Mouse (Mus musculus): ENCODE measurements around the gene Ric8a. TPM values are rescaled to one million over a fixed set of nuclear protein-coding genes. Genes with fewer than 3 reads are reported as not detected.

Ric8a gene
- polyA plus RNA-seq, 1 experiment from 2014 or later: 65.7 TPM

Other genes with a start within 250 kb of the Ric8a start
- gene Olfr61, start 228.0 kb upstream of the Ric8a start, polyA plus RNA-seq (2014; fragmentation: Nextera tagmentation; extraction: Ambion mirVana): not detected in 2 replicates
- gene Olfr53, start 210.5 kb upstream of the Ric8a start, polyA plus RNA-seq (2014; fragmentation: Nextera tagmentation; extraction: Ambion mirVana): not detected in 2 replicates
- not detected in 2 replicates for gene Olfr539, start 197.0 kb upstream of the Ric8a start, polyA plus RNA-seq (2014; fragmentation: Nextera tagmentation; extraction: Ambion mirVana)
- gene Olfr45, start 175.0 kb upstream of the Ric8a start, polyA plus RNA-seq (2014; fragmentation: Nextera tagmentation; extraction: Ambion mirVana): not detected in 2 replicates
- not detected in 2 replicates for gene Olfr541, start 159.7 kb upstream of the Ric8a start, polyA plus RNA-seq (2014; fragmentation: Nextera tagmentation; extraction: Ambion mirVana)
- not detected in 2 replicates for gene Cyp2e1, start 93.2 kb upstream of the Ric8a start, polyA plus RNA-seq (2014; fragmentation: Nextera tagmentation; extraction: Ambion mirVana)
- gene Syce1, start 69.1 kb upstream of the Ric8a start, polyA plus RNA-seq (2014; fragmentation: Nextera tagmentation; extraction: Ambion mirVana): 0.27 and 0.74 TPM in 2 replicates
- 2.7 and 3.0 TPM in 2 replicates for gene Zfp941, start 34.8 kb upstream of the Ric8a start, polyA plus RNA-seq (2014; fragmentation: Nextera tagmentation; extraction: Ambion mirVana)
- gene Urah, start 21.9 kb upstream of the Ric8a start, polyA plus RNA-seq (2014; fragmentation: Nextera tagmentation; extraction: Ambion mirVana): 14.2 and 18.7 TPM in 2 replicates
- not detected in 2 replicates for gene Scgb1c1, start 11.4 kb upstream of the Ric8a start, polyA plus RNA-seq (2014; fragmentation: Nextera tagmentation; extraction: Ambion mirVana)
- not detected in 2 replicates for gene Odf3, start 9.2 kb upstream of the Ric8a start, polyA plus RNA-seq (2014; fragmentation: Nextera tagmentation; extraction: Ambion mirVana)
- gene Gm45785, start 626 bp upstream of the Ric8a start, polyA plus RNA-seq (2014; fragmentation: Nextera tagmentation; extraction: Ambion mirVana): not detected in 2 replicates
- 48.7 and 55.3 TPM in 2 replicates for gene Bet1l, start 620 bp downstream of the Ric8a start, polyA plus RNA-seq (2014; fragmentation: Nextera tagmentation; extraction: Ambion mirVana)
- gene Psmd13, start 25.0 kb downstream of the Ric8a start, polyA plus RNA-seq (2014; fragmentation: Nextera tagmentation; extraction: Ambion mirVana): 136 and 146 TPM in 2 replicates
- 21.8 and 23.5 TPM in 2 replicates for gene Sirt3, start 25.4 kb downstream of the Ric8a start, polyA plus RNA-seq (2014; fragmentation: Nextera tagmentation; extraction: Ambion mirVana)
- gene Cox8b, start 43.5 kb downstream of the Ric8a start, polyA plus RNA-seq (2014; fragmentation: Nextera tagmentation; extraction: Ambion mirVana): 0.87 TPM in 1 of 2 replicates, not detected in the other
- 1.2 and 2.2 TPM in 2 replicates for gene Nlrp6, start 63.9 kb downstream of the Ric8a start, polyA plus RNA-seq (2014; fragmentation: Nextera tagmentation; extraction: Ambion mirVana)
- 28.7 and 31.0 TPM in 2 replicates for gene Pgghg, start 84.4 kb downstream of the Ric8a start, polyA plus RNA-seq (2014; fragmentation: Nextera tagmentation; extraction: Ambion mirVana)
- 2.0 and 2.6 TPM in 2 replicates for gene Ifitm5, start 93.3 kb downstream of the Ric8a start, polyA plus RNA-seq (2014; fragmentation: Nextera tagmentation; extraction: Ambion mirVana)
- not detected in 2 replicates for gene Gm45717, start 99.0 kb downstream of the Ric8a start, polyA plus RNA-seq (2014; fragmentation: Nextera tagmentation; extraction: Ambion mirVana)
- 1,395 and 1,501 TPM in 2 replicates for gene Ifitm2, start 99.0 kb downstream of the Ric8a start, polyA plus RNA-seq (2014; fragmentation: Nextera tagmentation; extraction: Ambion mirVana)
- 241 and 289 TPM in 2 replicates for gene Ifitm1, start 110.3 kb downstream of the Ric8a start, polyA plus RNA-seq (2014; fragmentation: Nextera tagmentation; extraction: Ambion mirVana)
- gene Ifitm3, start 153.8 kb downstream of the Ric8a start, polyA plus RNA-seq (2014; fragmentation: Nextera tagmentation; extraction: Ambion mirVana): 347 and 377 TPM in 2 replicates
- gene Ifitm6, start 161.0 kb downstream of the Ric8a start, polyA plus RNA-seq (2014; fragmentation: Nextera tagmentation; extraction: Ambion mirVana): 2.6 TPM in 1 of 2 replicates, not detected in the other
- gene Gm17387, start 172.2 kb downstream of the Ric8a start, polyA plus RNA-seq (2014; fragmentation: Nextera tagmentation; extraction: Ambion mirVana): not detected in 2 replicates
- 8.6 and 10.3 TPM in 2 replicates for gene B4galnt4, start 204.1 kb downstream of the Ric8a start, polyA plus RNA-seq (2014; fragmentation: Nextera tagmentation; extraction: Ambion mirVana)
- 20.2 and 21.1 TPM in 2 replicates for gene Pkp3, start 221.3 kb downstream of the Ric8a start, polyA plus RNA-seq (2014; fragmentation: Nextera tagmentation; extraction: Ambion mirVana)
- gene Sigirr, start 243.6 kb downstream of the Ric8a start, polyA plus RNA-seq (2014; fragmentation: Nextera tagmentation; extraction: Ambion mirVana): 7.1 and 7.4 TPM in 2 replicates

All from stomach, embryonic 14.5 days (tissue).